Mouse (Mus musculus): ENCODE data around the gene Mipep. TPM values are rescaled to one million over a fixed set of nuclear protein-coding genes. Genes with fewer than 3 reads are reported as not detected.

Gene Mipep
- polyA plus RNA-seq, 1 experiment from 2014 or later: 13.5 TPM

DNA sequence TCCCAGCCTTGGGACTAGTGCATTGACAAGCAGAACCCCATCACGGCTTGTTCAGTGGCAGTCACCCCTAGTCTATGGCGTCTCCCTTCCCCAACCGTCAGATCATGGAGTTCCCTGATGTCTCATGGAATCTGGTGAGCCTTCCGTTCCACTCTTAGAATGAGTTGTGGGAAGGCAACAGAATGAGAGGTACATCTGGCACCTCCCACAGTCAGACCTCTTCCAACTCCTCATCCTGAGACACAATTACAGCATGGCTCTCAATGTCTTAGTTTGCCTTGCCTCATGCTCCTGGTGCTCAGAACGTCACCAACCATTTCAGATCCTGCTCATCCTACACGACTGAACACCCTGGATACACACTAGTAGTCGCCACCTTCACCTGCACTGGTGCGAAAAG is 7.9 kb upstream of the Mipep start:
- no peaks in the 10 kb centered on the region for H3K36me3 ChIP-seq
- DNase-seq: no peak

GRCm38 (mm10) chr14:60777485-60777919 is 6.9 kb upstream of the Mipep start:
- peak; percentile 71 for ATAC-seq (ENCODE audit: low read depth)
- Histone ChIP-seq H3K27me3 (no peaks in the 10 kb centered on the region), H3K27ac (no peak overlapping the region), H3K4me3 (replicated peaks) (no peak overlapping the region), H3K9me3 (replicated peaks) (no peaks in the 10 kb centered on the region), H3K4me1 (replicated peaks) (peaks cover 8% of the 10 kb centered on the region), H3K36me3 (no peaks in the 10 kb centered on the region), H3K9ac (no peak overlapping the region), H3K4me2 (no peak overlapping the region)
- DNase-seq: no peak
- 70% methylated on average over 5 of the region's 5 CpGs for WGBS (ENCODE audit: insufficient replicate concordance)

More for the DNA sequence above, 7.9 kb upstream of the Mipep start:
- H3K27ac ChIP-seq: no peak overlapping the region
- H3K4me3 ChIP-seq (replicated peaks): no peak overlapping the region
- 76% methylated on average over 8 of the region's 8 CpGs for whole genome bisulfite sequencing (ENCODE audit: insufficient replicate concordance)
- no peaks in the 10 kb centered on the region for H3K27me3 ChIP-seq
- no peak for ATAC-seq (ENCODE audit: low read depth)
- no peak overlapping the region for H3K9ac ChIP-seq
- no peaks in the 10 kb centered on the region for H3K9me3 ChIP-seq (replicated peaks)
- H3K4me1 ChIP-seq (replicated peaks): peaks cover 8% of the 10 kb centered on the region
- no peak overlapping the region for H3K4me2 ChIP-seq

- Histone ChIP-seq H3K9me3 (replicated peaks) (no peaks in the 10 kb centered on the region), H3K27ac (no peak overlapping the region), H3K36me3 (no peaks in the 10 kb centered on the region), H3K9ac (no peak overlapping the region), H3K4me2 (no peak overlapping the region), H3K4me1 (replicated peaks) (peaks cover 15% of the 10 kb centered on the region), H3K4me3 (replicated peaks) (no peak overlapping the region), H3K27me3 (0 out of 2 replicates have a peak, but pooled peaks cover 4% of the 10 kb centered on the region)
- no peak for ATAC-seq (ENCODE audit: low read depth)
- 73% methylated on average over 7 of the region's 7 CpGs for WGBS (ENCODE audit: insufficient replicate concordance)
- DNase-seq: no peak
Observed at GRCm38 (mm10) chr14:60779198-60779597, 5.2 kb upstream of the Mipep start.

DNA sequence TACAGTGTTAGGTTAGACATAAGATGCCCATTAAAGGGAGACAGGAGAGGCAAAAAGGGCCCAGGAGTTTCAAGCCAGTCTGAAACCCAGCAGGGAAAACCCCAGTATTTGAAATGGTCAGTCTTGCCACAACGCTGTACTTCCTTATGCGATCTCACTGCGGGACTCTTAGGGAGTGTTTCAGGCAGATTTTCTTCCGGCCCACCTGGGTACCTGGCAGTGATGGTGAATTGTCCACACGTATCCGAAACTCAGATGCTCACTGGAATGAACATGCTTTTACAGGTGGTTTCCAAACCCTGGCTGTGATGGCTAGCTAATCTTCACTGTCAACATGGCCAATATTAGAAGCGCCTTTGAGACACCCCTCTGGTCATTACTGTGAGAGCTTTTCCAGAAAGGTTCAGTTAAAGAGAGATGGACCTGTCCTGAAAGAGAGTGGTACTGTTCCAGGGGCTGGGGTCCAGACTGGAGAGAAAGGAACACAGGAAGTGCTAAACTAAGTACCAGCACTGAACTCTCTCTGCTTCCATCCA is 2.2 kb upstream of the Mipep start:
- Histone ChIP-seq H3K27me3 (0 out of 2 replicates have a peak, but pooled peaks cover 4% of the 10 kb centered on the region), H3K27ac (no peak overlapping the region), H3K9me3 (replicated peaks) (no peaks in the 10 kb centered on the region), H3K4me3 (replicated peaks) (no peak overlapping the region), H3K36me3 (no peaks in the 10 kb centered on the region), H3K4me2 (no peak overlapping the region), H3K4me1 (replicated peaks) (peaks cover 23% of the 10 kb centered on the region), H3K9ac (no peak overlapping the region)
- ATAC-seq (ENCODE audit: low read depth): no peak
- WGBS (ENCODE audit: insufficient replicate concordance): 38% methylated on average over 7 of the region's 7 CpGs
- DNase-seq: no peak

GRCm38 (mm10) chr14:60783196-60783595 is 1.2 kb upstream of the Mipep start:
- H3K9ac ChIP-seq: no peak overlapping the region
- no peak for DNase-seq
- 0 out of 2 replicates have a peak, but pooled peaks cover 4% of the 10 kb centered on the region for H3K27me3 ChIP-seq
- no peaks in the 10 kb centered on the region for H3K9me3 ChIP-seq (replicated peaks)
- peak overlapping the region; percentile 3; the same call in 1 of the 2 replicates for H3K4me2 ChIP-seq
- ATAC-seq (ENCODE audit: low read depth): no peak
- 0 out of 2 replicates have a peak overlapping the region, but pooled peaks have one; percentile 1 for H3K4me3 ChIP-seq (replicated peaks)
- peaks cover 16% of the 10 kb centered on the region for H3K4me1 ChIP-seq (replicated peaks)
- H3K27ac ChIP-seq: no peak overlapping the region
- 21% methylated on average over 8 of the region's 8 CpGs for WGBS (ENCODE audit: insufficient replicate concordance)
- no peaks in the 10 kb centered on the region for H3K36me3 ChIP-seq

GRCm38 (mm10) chr14:60790103-60790502 is 5.7 kb downstream of the Mipep start:
- Histone ChIP-seq H3K9ac (no peak overlapping the region), H3K4me3 (replicated peaks) (no peak overlapping the region), H3K4me1 (replicated peaks) (peaks cover 6% of the 10 kb centered on the region), H3K27ac (no peak overlapping the region), H3K36me3 (peaks cover 15% of the 10 kb centered on the region), H3K27me3 (no peaks in the 10 kb centered on the region), H3K9me3 (replicated peaks) (no peaks in the 10 kb centered on the region), H3K4me2 (no peak overlapping the region)
- WGBS (ENCODE audit: insufficient replicate concordance): 37% methylated on average over 3 of the region's 3 CpGs
- DNase-seq: peak; percentile 36
- ATAC-seq (ENCODE audit: low read depth): peak; percentile 43

DNA sequence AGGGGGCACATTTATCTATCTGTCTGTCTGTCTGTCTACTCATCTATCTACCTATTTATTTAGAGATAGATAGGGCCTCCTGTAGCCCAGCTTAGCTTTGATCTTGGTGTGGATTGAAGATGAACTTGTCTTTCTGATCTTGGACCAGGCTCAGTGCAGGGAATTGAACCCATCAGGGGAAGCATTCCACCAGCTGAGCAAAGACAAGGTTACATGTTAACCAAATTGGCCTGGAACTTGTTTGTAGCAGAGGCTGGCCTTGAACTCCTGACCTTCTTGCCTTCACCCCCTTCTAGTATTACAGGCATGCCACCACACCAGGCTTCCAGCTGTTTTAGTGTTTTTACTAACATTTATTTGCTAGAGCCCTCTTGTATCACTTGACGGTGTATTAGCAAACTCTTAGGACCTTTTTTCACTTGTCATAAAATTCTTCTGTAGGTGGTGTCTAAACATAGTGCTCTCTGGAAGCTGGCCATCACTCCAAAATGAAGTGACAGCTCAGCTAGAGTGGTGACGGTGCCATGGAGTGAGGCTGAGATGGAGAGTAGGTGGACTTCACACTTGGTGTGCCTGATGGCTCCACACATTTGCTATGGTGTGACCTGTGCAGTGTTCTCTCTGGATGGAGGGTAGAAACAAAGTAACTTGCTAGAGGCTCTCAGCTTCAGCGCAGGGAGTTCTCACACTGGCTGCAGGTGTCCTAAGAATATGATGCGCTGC is 12.4 kb downstream of the Mipep start:
- peaks cover 16% of the 10 kb centered on the region for H3K36me3 ChIP-seq
- H3K4me1 ChIP-seq (replicated peaks): no peaks in the 10 kb centered on the region; the same call in 1 of the 2 replicates
- H3K9ac ChIP-seq: no peak overlapping the region
- no peak overlapping the region for H3K27ac ChIP-seq
- DNase-seq (no peak), ATAC-seq (ENCODE audit: low read depth) (peak; percentile 53)
- H3K4me3 ChIP-seq (replicated peaks): no peak overlapping the region
- no peaks in the 10 kb centered on the region for H3K27me3 ChIP-seq
- no peak overlapping the region for H3K4me2 ChIP-seq
- 72% methylated on average over 4 of the region's 4 CpGs for WGBS (ENCODE audit: insufficient replicate concordance)
- H3K9me3 ChIP-seq (replicated peaks): no peaks in the 10 kb centered on the region

DNA sequence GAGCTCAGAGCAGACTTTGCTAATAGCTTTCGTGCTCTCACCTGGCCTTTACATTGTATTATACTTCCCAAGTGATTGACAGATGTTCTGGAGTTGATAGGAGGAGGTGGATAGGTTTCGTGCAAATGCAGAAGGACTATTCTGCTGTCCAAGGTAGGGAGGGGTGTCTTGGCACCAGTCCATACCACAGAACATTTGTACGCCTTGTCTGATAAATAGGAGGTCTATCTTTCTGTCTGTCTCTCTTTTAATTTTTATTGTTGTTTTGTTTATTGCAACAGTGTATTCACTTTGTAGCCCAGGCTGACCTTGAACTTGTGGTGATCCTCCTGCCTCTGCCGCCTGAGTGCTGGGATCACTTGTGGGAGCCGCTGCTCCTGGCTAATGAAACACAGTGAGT is 13.2 kb downstream of the Mipep start:
- Histone ChIP-seq H3K36me3 (peaks cover 18% of the 10 kb centered on the region), H3K4me1 (replicated peaks) (no peaks in the 10 kb centered on the region; the same call in 1 of the 2 replicates), H3K4me2 (no peak overlapping the region), H3K27ac (no peak overlapping the region), H3K4me3 (replicated peaks) (no peak overlapping the region), H3K9me3 (replicated peaks) (no peaks in the 10 kb centered on the region), H3K9ac (no peak overlapping the region), H3K27me3 (no peaks in the 10 kb centered on the region)
- 73% methylated on average over 5 of the region's 5 CpGs for WGBS (ENCODE audit: insufficient replicate concordance)
- DNase-seq: no peak
- ATAC-seq (ENCODE audit: low read depth): no peak

GRCm38 (mm10) chr14:60798721-60799120 is 14.3 kb downstream of the Mipep start:
- no peak overlapping the region for H3K4me3 ChIP-seq (replicated peaks)
- H3K4me1 ChIP-seq (replicated peaks): no peaks in the 10 kb centered on the region; the same call in 1 of the 2 replicates
- H3K9me3 ChIP-seq (replicated peaks): no peaks in the 10 kb centered on the region
- no peak for ATAC-seq (ENCODE audit: low read depth)
- no peaks in the 10 kb centered on the region for H3K27me3 ChIP-seq
- H3K4me2 ChIP-seq: no peak overlapping the region
- H3K9ac ChIP-seq: no peak overlapping the region
- no peak overlapping the region for H3K27ac ChIP-seq
- H3K36me3 ChIP-seq: peaks cover 26% of the 10 kb centered on the region
- DNase-seq: no peak
- 87% methylated on average over 4 of the region's 4 CpGs for WGBS (ENCODE audit: insufficient replicate concordance)

DNA sequence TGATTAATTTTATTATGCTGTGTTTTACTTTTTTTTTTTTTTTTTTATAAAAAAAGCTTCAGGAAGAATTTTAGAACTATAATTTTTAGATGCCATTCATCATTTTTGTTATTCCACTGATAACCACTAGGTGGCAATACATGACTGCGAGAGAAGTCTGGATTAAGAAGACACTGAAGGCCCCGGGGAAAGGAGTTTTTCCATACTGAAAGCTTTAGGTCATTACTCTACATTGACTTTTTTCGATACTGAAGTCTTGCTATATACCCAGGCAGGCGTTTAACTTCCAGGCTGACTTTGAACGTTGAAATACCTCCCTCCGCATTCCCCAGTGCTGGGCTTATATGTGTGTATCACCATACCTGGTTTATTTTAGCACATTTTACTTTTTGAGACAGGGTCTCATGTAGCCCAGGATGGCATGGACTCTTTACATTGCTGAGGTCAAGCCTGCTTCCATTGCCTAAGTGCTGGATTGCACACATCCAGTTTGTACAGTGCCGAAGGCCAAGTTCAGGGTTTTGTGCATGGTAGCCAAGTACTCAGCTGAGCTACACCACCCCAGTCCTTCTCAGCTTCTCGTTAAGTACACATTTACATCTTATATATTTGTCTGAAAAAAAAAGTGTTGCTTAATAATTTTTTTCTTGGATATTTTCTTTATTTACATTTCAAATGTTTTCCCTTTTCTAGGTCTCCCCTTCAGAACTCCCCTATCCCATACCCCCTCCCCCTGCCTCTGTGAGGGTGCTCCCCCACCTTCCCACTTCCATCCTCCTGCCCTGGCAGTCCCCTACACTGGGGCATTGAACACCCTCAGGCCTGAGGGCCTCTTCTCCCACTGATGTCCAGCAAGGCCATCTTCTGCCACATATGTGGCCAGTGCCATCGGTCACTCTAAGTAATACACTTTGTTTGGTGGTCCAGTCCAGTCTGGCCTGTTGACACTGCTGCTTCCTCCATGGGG is 15.7 kb downstream of the Mipep start:
- Histone ChIP-seq H3K4me3 (replicated peaks) (no peak overlapping the region), H3K4me1 (replicated peaks) (no peaks in the 10 kb centered on the region; the same call in 1 of the 2 replicates), H3K9ac (no peak overlapping the region), H3K4me2 (no peak overlapping the region), H3K36me3 (peaks cover 35% of the 10 kb centered on the region), H3K9me3 (replicated peaks) (no peaks in the 10 kb centered on the region), H3K27me3 (no peaks in the 10 kb centered on the region), H3K27ac (no peak overlapping the region)
- ATAC-seq (ENCODE audit: low read depth): no peak
- DNase-seq: no peak
- 44% methylated on average over 9 of the region's 9 CpGs for WGBS (ENCODE audit: insufficient replicate concordance)

DNA sequence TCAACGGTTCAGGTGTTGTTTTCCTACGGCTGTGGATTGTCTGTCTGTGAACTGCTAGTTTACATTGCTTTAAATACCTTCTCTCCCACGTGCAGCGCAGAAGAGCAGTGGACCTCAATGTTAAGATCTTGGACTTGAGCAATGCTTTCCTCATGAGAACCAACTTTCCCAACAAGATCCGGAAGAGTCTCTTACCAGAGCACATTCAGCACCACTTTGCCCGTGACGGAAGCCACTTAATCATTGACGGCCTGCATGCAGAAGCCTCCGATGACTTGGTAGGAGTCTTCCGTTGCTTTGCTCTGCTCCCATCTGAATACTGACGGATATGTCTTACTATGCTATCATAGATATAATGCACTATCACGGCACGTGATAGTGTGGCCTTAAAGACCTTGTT is 17.7 kb downstream of the Mipep start:
- ATAC-seq (ENCODE audit: low read depth) (no peak), DNase-seq (no peak)
- peaks cover 33% of the 10 kb centered on the region for H3K36me3 ChIP-seq
- H3K9me3 ChIP-seq (replicated peaks): no peaks in the 10 kb centered on the region
- WGBS (ENCODE audit: insufficient replicate concordance): 89% methylated on average over 13 of the region's 13 CpGs
- no peak overlapping the region for H3K4me3 ChIP-seq (replicated peaks)
- H3K9ac ChIP-seq: no peak overlapping the region
- no peak overlapping the region for H3K27ac ChIP-seq
- H3K4me1 ChIP-seq (replicated peaks): no peaks in the 10 kb centered on the region; the same call in none of the 2 replicates
- no peak overlapping the region for H3K4me2 ChIP-seq
- no peaks in the 10 kb centered on the region for H3K27me3 ChIP-seq

Measured in liver, embryonic 13.5 days (tissue).